Mouse (Mus musculus): ENCODE data around the gene Gm10638. TPM values are rescaled to one million over a fixed set of nuclear protein-coding genes. Genes with fewer than 3 reads are reported as not detected.

Gene Gm10638
- total RNA-seq, 2 experiments from 2014 or later, result 3.3 to 6.4 TPM

GRCm38 (mm10) chr8:86768499-86768898, 23.0 kb downstream of the Gm10638 start:
- peak; percentile 68 for DNase-seq
- intact Hi-C loops (cut with DNase I; ENCODE audit: low total_unique reads), result no loop called here

GRCm38 (mm10) chr8:86769945-86770715, 24.6 kb downstream of the Gm10638 start:
- no peak for DNase-seq
- intact Hi-C loops (cut with DNase I; ENCODE audit: low total_unique reads), result no loop called here

GRCm38 (mm10) chr8:86779207-86779606, 33.7 kb downstream of the Gm10638 start:
- DNase-seq, result no peak
- intact Hi-C loops (cut with DNase I; ENCODE audit: low total_unique reads), result no loop called here

- DNase-seq, result no peak
- intact Hi-C loops (cut with DNase I; ENCODE audit: low total_unique reads), result no loop called here
Observed at GRCm38 (mm10) chr8:86781094-86781493, 35.6 kb downstream of the Gm10638 start.

GRCm38 (mm10) chr8:86786498-86786897, 41.0 kb downstream of the Gm10638 start:
- intact Hi-C loops (cut with DNase I; ENCODE audit: low total_unique reads), result no loop called here
- DNase-seq, result peak; percentile 19

GRCm38 (mm10) chr8:86787891-86788420, 42.5 kb downstream of the Gm10638 start:
- DNase-seq, result peak; percentile 57
- intact Hi-C loops (cut with DNase I; ENCODE audit: low total_unique reads), result no loop called here

- DNase-seq, result no peak
- intact Hi-C loops (cut with DNase I; ENCODE audit: low total_unique reads), result no loop called here
Observed at GRCm38 (mm10) chr8:86789576-86789975, 44.1 kb downstream of the Gm10638 start.

- intact Hi-C loops (cut with DNase I; ENCODE audit: low total_unique reads), result no loop called here
Observed at GRCm38 (mm10) chr8:86791542-86791941, 46.0 kb downstream of the Gm10638 start.

GRCm38 (mm10) chr8:86794716-86795115, 49.2 kb downstream of the Gm10638 start:
- intact Hi-C loops (cut with DNase I; ENCODE audit: low total_unique reads), result no loop called here
- DNase-seq, result no peak

More at GRCm38 (mm10) chr8:86791542-86791941, 46.0 kb downstream of the Gm10638 start:
- DNase-seq, result no peak

Other genes with a start within 250 kb of the Gm10638 start
- gene Abcc12, start 165.0 kb upstream of the Gm10638 start, total RNA-seq (2021), result under 1 TPM; 0.11 to 0.14 TPM
- gene Lonp2, start 121.7 kb upstream of the Gm10638 start, total RNA-seq (2021), result 10 to 100 TPM; 40.6 to 42.0 TPM
- 10 to 100 TPM; 10.5 to 12.6 TPM for gene Siah1a, start 235 bp downstream of the Gm10638 start, total RNA-seq (2021)
- gene N4bp1, start 139.6 kb downstream of the Gm10638 start, total RNA-seq (2021), result 10 to 100 TPM; 13.0 to 14.6 TPM

Data from gastrocnemius, postnatal 14 days (tissue).